Mouse (Mus musculus): Measurements from ENCODE around the gene Gm4131. TPM values are rescaled to one million over a fixed set of nuclear protein-coding genes. Genes with fewer than 3 reads are reported as not detected.

The Gm4131 gene
- polyA plus RNA-seq, 1 experiment from 2014 or later, result 0.17 TPM

GRCm38 (mm10) chr14:62555840-62556810 lies 10.6 kb downstream of the Gm4131 start:
- H3K9me3 ChIP-seq (ENCODE audit: control insufficient read depth, low read length), result no peaks in the 10 kb centered on the region
- H3K4me1 ChIP-seq (ENCODE audit: control insufficient read depth, insufficient read depth, low read length), result peaks cover 10% of the 10 kb centered on the region; the same call in 1 of the 2 replicates
- H3K27ac ChIP-seq (ENCODE audit: low read depth, low read length), result peak overlapping the region; percentile 66; the same call in 1 of the 2 replicates
- H3K4me2 ChIP-seq (ENCODE audit: low read depth, low read length), result peak overlapping the region; percentile 79
- ATAC-seq (ENCODE audit: low read depth), result peak; percentile 84
- peak overlapping the region; percentile 72 for H3K4me3 ChIP-seq (ENCODE audit: low read depth, low read length)
- H3K36me3 ChIP-seq (ENCODE audit: control insufficient read depth, insufficient read depth, low read length), result no peaks in the 10 kb centered on the region
- H3K27me3 ChIP-seq (ENCODE audit: control insufficient read depth, insufficient read depth, low read length), result no peaks in the 10 kb centered on the region
- H3K9ac ChIP-seq (replicated peaks; ENCODE audit: low read depth, low read length), result peak overlapping the region; percentile 82
- 8% methylated on average over 36 of the region's 38 CpGs for WGBS

GRCm38 (mm10) chr14:62555309-62555829 lies 11.4 kb downstream of the Gm4131 start, which contains the start of gene Fam124a:
Gene Fam124a (plus strand): TSS chr14:62555737.
- H3K9ac ChIP-seq (replicated peaks; ENCODE audit: low read depth, low read length), result peak within 1 kb of the TSS; percentile 82
- peak within 1 kb of the TSS; percentile 66 for H3K27ac ChIP-seq (ENCODE audit: low read depth, low read length)
- WGBS, result under 1% methylated on average over 51 of the region's 51 CpGs
- peak within 1 kb of the TSS; percentile 72 for H3K4me3 ChIP-seq (ENCODE audit: low read depth, low read length)
- no peaks in the 10 kb centered on the region for H3K36me3 ChIP-seq (ENCODE audit: control insufficient read depth, insufficient read depth, low read length)
- no peaks in the 10 kb centered on the region for H3K9me3 ChIP-seq (ENCODE audit: control insufficient read depth, low read length)
- peaks cover 10% of the 10 kb centered on the region; the same call in 1 of the 2 replicates for H3K4me1 ChIP-seq (ENCODE audit: control insufficient read depth, insufficient read depth, low read length)
- ATAC-seq (ENCODE audit: low read depth), result peak; percentile 91
- peak within 1 kb of the TSS; percentile 79 for H3K4me2 ChIP-seq (ENCODE audit: low read depth, low read length)
- H3K27me3 ChIP-seq (ENCODE audit: control insufficient read depth, insufficient read depth, low read length), result no peaks in the 10 kb centered on the region

- H3K9me3 ChIP-seq (ENCODE audit: control insufficient read depth, low read length), result no peaks in the 10 kb centered on the region
- H3K36me3 ChIP-seq (ENCODE audit: control insufficient read depth, insufficient read depth, low read length), result no peaks in the 10 kb centered on the region
- no peak overlapping the region for H3K27ac ChIP-seq (ENCODE audit: low read depth, low read length)
- H3K9ac ChIP-seq (replicated peaks; ENCODE audit: low read depth, low read length), result no peak overlapping the region
- WGBS, result 75% methylated on average over 5 of the region's 5 CpGs
- H3K4me3 ChIP-seq (ENCODE audit: low read depth, low read length), result no peak overlapping the region
- H3K27me3 ChIP-seq (ENCODE audit: control insufficient read depth, insufficient read depth, low read length), result no peaks in the 10 kb centered on the region
- no peak overlapping the region for H3K4me2 ChIP-seq (ENCODE audit: low read depth, low read length)
- ATAC-seq (ENCODE audit: low read depth), result no peak
- H3K4me1 ChIP-seq (ENCODE audit: control insufficient read depth, insufficient read depth, low read length), result peaks cover 10% of the 10 kb centered on the region; the same call in 1 of the 2 replicates
Measured at GRCm38 (mm10) chr14:62553786-62554185, 12.9 kb downstream of the Gm4131 start.

GRCm38 (mm10) chr14:62552771-62553170 lies 13.9 kb downstream of the Gm4131 start:
- no peak overlapping the region for H3K4me3 ChIP-seq (ENCODE audit: low read depth, low read length)
- H3K36me3 ChIP-seq (ENCODE audit: control insufficient read depth, insufficient read depth, low read length), result no peaks in the 10 kb centered on the region
- no peak overlapping the region for H3K9ac ChIP-seq (replicated peaks; ENCODE audit: low read depth, low read length)
- no peaks in the 10 kb centered on the region for H3K9me3 ChIP-seq (ENCODE audit: control insufficient read depth, low read length)
- H3K27me3 ChIP-seq (ENCODE audit: control insufficient read depth, insufficient read depth, low read length), result no peaks in the 10 kb centered on the region
- no peak overlapping the region for H3K4me2 ChIP-seq (ENCODE audit: low read depth, low read length)
- 92% methylated on average over 4 of the region's 4 CpGs for WGBS
- H3K27ac ChIP-seq (ENCODE audit: low read depth, low read length), result no peak overlapping the region
- no peak for ATAC-seq (ENCODE audit: low read depth)
- peaks cover 10% of the 10 kb centered on the region; the same call in 1 of the 2 replicates for H3K4me1 ChIP-seq (ENCODE audit: control insufficient read depth, insufficient read depth, low read length)

GRCm38 (mm10) chr14:62550121-62550520 lies 16.6 kb downstream of the Gm4131 start:
- no peak for ATAC-seq (ENCODE audit: low read depth)
- no peak overlapping the region for H3K4me2 ChIP-seq (ENCODE audit: low read depth, low read length)
- no peaks in the 10 kb centered on the region for H3K36me3 ChIP-seq (ENCODE audit: control insufficient read depth, insufficient read depth, low read length)
- H3K27ac ChIP-seq (ENCODE audit: low read depth, low read length), result no peak overlapping the region
- no peak overlapping the region for H3K9ac ChIP-seq (replicated peaks; ENCODE audit: low read depth, low read length)
- no peak overlapping the region for H3K4me3 ChIP-seq (ENCODE audit: low read depth, low read length)
- no peaks in the 10 kb centered on the region; the same call in 1 of the 2 replicates for H3K4me1 ChIP-seq (ENCODE audit: control insufficient read depth, insufficient read depth, low read length)
- no peaks in the 10 kb centered on the region for H3K9me3 ChIP-seq (ENCODE audit: control insufficient read depth, low read length)
- WGBS, result 37% methylated on average over 4 of the region's 4 CpGs
- no peaks in the 10 kb centered on the region for H3K27me3 ChIP-seq (ENCODE audit: control insufficient read depth, insufficient read depth, low read length)

GRCm38 (mm10) chr14:62546746-62547145 lies 20.0 kb downstream of the Gm4131 start:
- H3K4me3 ChIP-seq (ENCODE audit: low read depth, low read length), result no peak overlapping the region
- H3K9ac ChIP-seq (replicated peaks; ENCODE audit: low read depth, low read length), result no peak overlapping the region
- 35% methylated on average over 4 of the region's 4 CpGs for WGBS
- ATAC-seq (ENCODE audit: low read depth), result no peak
- no peaks in the 10 kb centered on the region for H3K27me3 ChIP-seq (ENCODE audit: control insufficient read depth, insufficient read depth, low read length)
- no peaks in the 10 kb centered on the region for H3K36me3 ChIP-seq (ENCODE audit: control insufficient read depth, insufficient read depth, low read length)
- no peaks in the 10 kb centered on the region for H3K4me1 ChIP-seq (ENCODE audit: control insufficient read depth, insufficient read depth, low read length)
- H3K9me3 ChIP-seq (ENCODE audit: control insufficient read depth, low read length), result no peaks in the 10 kb centered on the region
- no peak overlapping the region for H3K27ac ChIP-seq (ENCODE audit: low read depth, low read length)
- H3K4me2 ChIP-seq (ENCODE audit: low read depth, low read length), result no peak overlapping the region

- Histone ChIP-seq H3K27ac (ENCODE audit: low read depth, low read length) (no peak overlapping the region), H3K9ac (replicated peaks; ENCODE audit: low read depth, low read length) (no peak overlapping the region), H3K9me3 (ENCODE audit: control insufficient read depth, low read length) (no peaks in the 10 kb centered on the region), H3K4me3 (ENCODE audit: low read depth, low read length) (no peak overlapping the region), H3K4me2 (ENCODE audit: low read depth, low read length) (no peak overlapping the region), H3K36me3 (ENCODE audit: control insufficient read depth, insufficient read depth, low read length) (no peaks in the 10 kb centered on the region), H3K27me3 (ENCODE audit: control insufficient read depth, insufficient read depth, low read length) (no peaks in the 10 kb centered on the region), H3K4me1 (ENCODE audit: control insufficient read depth, insufficient read depth, low read length) (no peaks in the 10 kb centered on the region)
- ATAC-seq (ENCODE audit: low read depth), result no peak
- 90% methylated on average over 6 of the region's 6 CpGs for WGBS
Measured at GRCm38 (mm10) chr14:62546296-62546695, 20.4 kb downstream of the Gm4131 start.

GRCm38 (mm10) chr14:62541751-62542150 lies 25.0 kb downstream of the Gm4131 start:
- Histone ChIP-seq H3K36me3 (ENCODE audit: control insufficient read depth, insufficient read depth, low read length) (no peaks in the 10 kb centered on the region), H3K4me3 (ENCODE audit: low read depth, low read length) (no peak overlapping the region), H3K9ac (replicated peaks; ENCODE audit: low read depth, low read length) (no peak overlapping the region), H3K4me2 (ENCODE audit: low read depth, low read length) (no peak overlapping the region), H3K27me3 (ENCODE audit: control insufficient read depth, insufficient read depth, low read length) (no peaks in the 10 kb centered on the region), H3K4me1 (ENCODE audit: control insufficient read depth, insufficient read depth, low read length) (no peaks in the 10 kb centered on the region), H3K9me3 (ENCODE audit: control insufficient read depth, low read length) (no peaks in the 10 kb centered on the region), H3K27ac (ENCODE audit: low read depth, low read length) (no peak overlapping the region)
- no peak for ATAC-seq (ENCODE audit: low read depth)
- WGBS, result 84% methylated on average over 1 of the region's 1 CpGs

- ATAC-seq (ENCODE audit: low read depth), result no peak
- H3K4me2 ChIP-seq (ENCODE audit: low read depth, low read length), result no peak overlapping the region
- H3K9ac ChIP-seq (replicated peaks; ENCODE audit: low read depth, low read length), result no peak overlapping the region
- no peaks in the 10 kb centered on the region for H3K36me3 ChIP-seq (ENCODE audit: control insufficient read depth, insufficient read depth, low read length)
- H3K4me1 ChIP-seq (ENCODE audit: control insufficient read depth, insufficient read depth, low read length), result no peaks in the 10 kb centered on the region
- no peaks in the 10 kb centered on the region for H3K9me3 ChIP-seq (ENCODE audit: control insufficient read depth, low read length)
- H3K4me3 ChIP-seq (ENCODE audit: low read depth, low read length), result no peak overlapping the region
- WGBS, result 82% methylated on average over 3 of the region's 3 CpGs
- H3K27ac ChIP-seq (ENCODE audit: low read depth, low read length), result no peak overlapping the region
- H3K27me3 ChIP-seq (ENCODE audit: control insufficient read depth, insufficient read depth, low read length), result no peaks in the 10 kb centered on the region
Measured at GRCm38 (mm10) chr14:62539834-62540233, 26.9 kb downstream of the Gm4131 start.
